Mouse (Mus musculus): ENCODE data around the gene Gm38655.

GRCm38 (mm10) chr17:25222951-25223601 is 47.8 kb upstream of the Gm38655 start:
- no peak for TF ChIP-seq CTCF (IDR thresholded peaks at IDR 0.05; ENCODE audit: control insufficient read depth, insufficient read depth, insufficient replicate concordance, low read depth, low read length)
- no peak for TF ChIP-seq POLR2A (IDR thresholded peaks at IDR 0.05; ENCODE audit: control insufficient read depth, low read depth, low read length)

All from testis, adult 2 months (tissue).